Mouse (Mus musculus): ENCODE measurements around the gene Tpst2.
A peak's percentile ranks its signal among the peaks of the same experiment; 100 is the strongest.
"Not testable (repeated sequence)": the region's sequence is repeated elsewhere in the genome, so short reads cannot be mapped to it uniquely, and the experiment has no call there.

Gene Tpst2

DNA sequence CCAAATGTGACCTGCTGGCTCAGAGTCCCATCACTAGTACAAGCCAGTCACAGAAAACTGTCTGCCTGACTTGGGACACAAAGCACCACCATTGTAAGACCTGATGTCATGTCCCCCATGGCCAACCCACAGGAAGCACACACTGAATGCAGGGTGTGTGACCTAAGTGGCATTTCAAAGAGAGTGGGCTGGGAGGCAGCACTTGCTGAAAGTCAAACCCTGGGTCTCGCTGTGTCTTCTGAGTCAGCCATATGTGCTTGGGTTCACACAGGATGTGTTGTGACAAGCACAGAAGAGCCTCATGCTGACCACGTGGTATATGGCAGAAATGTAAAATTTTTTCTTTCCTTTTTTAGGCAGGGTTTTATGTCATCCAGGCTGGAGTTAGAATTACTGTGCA is 20.8 kb downstream of the Tpst2 start:
- DNase-seq (ENCODE audit: low spot score in 2 of 2), result no peak

DNA sequence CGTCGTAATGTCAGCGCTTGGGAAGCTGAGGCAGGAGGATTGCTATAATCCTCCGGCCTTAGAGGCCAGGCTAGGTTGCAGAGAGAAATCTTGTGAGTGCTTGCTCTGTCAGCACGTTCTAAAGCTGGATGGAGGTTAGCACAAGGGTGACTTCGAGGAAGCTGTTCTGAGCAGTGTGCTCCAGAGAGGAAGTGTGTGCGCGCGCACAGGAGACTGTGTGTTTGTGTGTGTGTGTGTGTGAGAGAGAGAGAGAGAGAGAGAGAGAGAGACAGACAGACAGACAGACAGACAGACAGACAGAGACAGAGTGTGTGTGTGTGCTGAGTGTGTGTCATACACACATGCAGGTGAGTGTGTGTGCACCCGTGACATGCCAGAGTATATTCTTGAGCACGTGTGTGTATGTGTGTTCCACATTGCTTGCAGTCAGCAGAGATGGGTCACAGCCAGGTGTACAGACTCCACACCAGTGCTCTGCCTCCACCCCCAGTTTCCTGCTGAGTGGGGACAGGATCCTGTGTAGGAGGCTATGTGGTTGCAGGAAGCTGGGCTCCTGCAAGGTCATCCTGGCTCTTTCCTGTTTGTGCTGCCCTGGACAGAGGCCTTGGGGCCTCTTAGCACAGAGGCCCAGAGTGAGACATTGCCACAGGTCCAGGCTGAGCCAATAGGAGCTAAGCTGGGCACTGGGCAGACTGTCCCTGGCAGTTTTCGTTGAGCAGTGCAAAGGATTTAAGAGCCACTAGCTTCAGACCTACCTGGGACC is 21.9 kb downstream of the Tpst2 start:
- no peak for DNase-seq (ENCODE audit: low spot score in 2 of 2)

DNA sequence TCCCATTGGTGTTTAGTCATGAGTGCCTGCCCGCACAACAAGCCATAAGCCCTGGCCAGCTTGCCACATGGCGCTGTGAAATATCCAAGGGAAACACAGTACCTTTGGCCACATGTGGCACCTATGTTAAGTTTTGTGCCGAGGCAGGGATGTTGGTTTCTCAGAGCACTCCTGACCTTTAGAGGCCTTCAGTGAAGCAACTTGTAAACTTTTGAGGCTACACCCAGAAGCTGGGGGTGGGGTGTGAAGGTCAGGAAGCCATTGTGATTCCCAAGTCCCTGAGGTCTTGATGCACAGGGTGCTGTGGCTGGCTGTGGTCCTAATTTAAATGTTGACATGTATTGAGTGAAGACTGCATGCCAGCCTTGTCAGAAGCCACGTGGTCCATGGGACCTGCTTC is 22.9 kb downstream of the Tpst2 start:
- DNase-seq (ENCODE audit: low spot score in 2 of 2), result no peak

- no peak for DNase-seq (ENCODE audit: low spot score in 2 of 2)
These were observed 23.6 kb downstream of the Tpst2 start for GRCm38 (mm10) chr5:112300112-112300511.

- DNase-seq (ENCODE audit: low spot score in 2 of 2), result no peak
These were observed 24.3 kb downstream of the Tpst2 start for GRCm38 (mm10) chr5:112300721-112301308.

- no peak for DNase-seq (ENCODE audit: low spot score in 2 of 2)
These were observed 25.2 kb downstream of the Tpst2 start for GRCm38 (mm10) chr5:112301694-112302093.

DNA sequence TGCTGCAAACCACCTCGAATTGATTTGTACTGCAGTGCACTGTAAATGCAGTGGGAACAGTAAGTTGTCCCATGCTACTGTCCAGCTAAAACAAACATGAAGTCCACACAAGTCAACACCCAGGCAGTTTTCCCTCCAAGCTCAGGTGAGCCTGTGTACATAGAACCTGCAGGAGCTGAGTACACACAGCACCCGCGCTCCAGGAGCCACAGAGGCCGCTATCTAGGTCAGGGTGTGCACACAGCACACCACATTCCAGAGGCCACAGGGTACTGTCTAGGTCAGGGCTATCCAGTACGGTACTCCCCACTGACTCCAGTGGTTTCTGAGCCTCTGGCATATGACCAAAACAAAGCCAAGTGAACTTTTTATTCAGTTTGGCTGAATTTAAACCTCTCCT is 25.8 kb downstream of the Tpst2 start:
- no peak for DNase-seq (ENCODE audit: low spot score in 2 of 2)

- DNase-seq (ENCODE audit: low spot score in 2 of 2), result no peak
These were observed 29.4 kb downstream of the Tpst2 start for GRCm38 (mm10) chr5:112305842-112306241.

- no peak for DNase-seq (ENCODE audit: low spot score in 2 of 2)
These were observed 36.9 kb downstream of the Tpst2 start for GRCm38 (mm10) chr5:112313222-112313885.

- no peak for DNase-seq (ENCODE audit: low spot score in 2 of 2)
These were observed 40.0 kb downstream of the Tpst2 start for GRCm38 (mm10) chr5:112316468-112316867.

GRCm38 (mm10) chr5:112317328-112317727 is 40.8 kb downstream of the Tpst2 start:
- no peak for DNase-seq (ENCODE audit: low spot score in 2 of 2)

- not testable (repeated sequence) for DNase-seq (ENCODE audit: low spot score in 2 of 2)
These were observed 42.9 kb downstream of the Tpst2 start for GRCm38 (mm10) chr5:112319343-112319742.

DNA sequence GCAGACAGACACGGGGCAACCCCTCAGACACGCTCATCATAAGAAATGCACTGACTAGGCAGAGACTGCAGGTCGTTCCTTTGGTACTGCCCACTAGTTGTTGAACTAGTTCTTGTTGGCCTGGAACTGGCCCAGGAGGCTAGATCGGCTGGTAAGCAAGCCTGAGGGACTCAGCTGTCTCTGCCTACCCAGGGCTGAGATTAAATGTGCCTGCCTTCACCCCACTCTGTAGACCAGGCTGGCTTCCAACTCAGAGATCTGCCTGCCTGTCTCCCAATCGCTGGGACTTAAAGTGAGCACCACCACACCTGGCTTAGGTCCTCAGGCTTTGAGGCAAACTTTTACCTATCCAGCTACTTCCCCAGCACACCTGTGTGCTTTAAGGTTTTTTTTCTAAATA is 43.9 kb downstream of the Tpst2 start:
- no peak for DNase-seq (ENCODE audit: low spot score in 2 of 2)

DNA sequence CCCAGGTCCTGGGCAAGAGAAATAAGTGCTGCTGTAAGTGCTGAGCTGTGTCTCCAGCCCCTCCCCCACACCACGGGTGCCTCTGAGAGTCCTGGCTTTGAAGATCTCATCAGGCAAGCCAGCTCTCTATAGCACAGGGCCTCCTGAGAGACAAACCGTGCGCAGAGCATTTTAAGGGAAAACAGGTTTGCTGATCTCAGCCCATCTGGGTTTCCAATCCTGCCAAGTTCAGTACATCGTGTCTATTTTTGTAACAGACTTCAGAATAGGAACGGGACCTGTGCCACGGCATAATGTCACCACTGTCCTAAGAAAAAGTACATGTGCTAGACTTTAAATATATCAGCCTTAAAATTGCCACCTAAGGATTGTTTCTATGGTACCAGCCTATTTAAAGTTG is 44.4 kb downstream of the Tpst2 start:
- no peak for DNase-seq (ENCODE audit: low spot score in 2 of 2)

GRCm38 (mm10) chr5:112321376-112321775 is 44.9 kb downstream of the Tpst2 start:
- DNase-seq (ENCODE audit: low spot score in 2 of 2), result no peak

GRCm38 (mm10) chr5:112323246-112323645 is 46.8 kb downstream of the Tpst2 start:
- DNase-seq (ENCODE audit: low spot score in 2 of 2), result no peak

- peak; percentile 60 to 72 for DNase-seq (ENCODE audit: low spot score in 2 of 2)
These were observed 48.4 kb downstream of the Tpst2 start for GRCm38 (mm10) chr5:112324637-112325545.

DNA sequence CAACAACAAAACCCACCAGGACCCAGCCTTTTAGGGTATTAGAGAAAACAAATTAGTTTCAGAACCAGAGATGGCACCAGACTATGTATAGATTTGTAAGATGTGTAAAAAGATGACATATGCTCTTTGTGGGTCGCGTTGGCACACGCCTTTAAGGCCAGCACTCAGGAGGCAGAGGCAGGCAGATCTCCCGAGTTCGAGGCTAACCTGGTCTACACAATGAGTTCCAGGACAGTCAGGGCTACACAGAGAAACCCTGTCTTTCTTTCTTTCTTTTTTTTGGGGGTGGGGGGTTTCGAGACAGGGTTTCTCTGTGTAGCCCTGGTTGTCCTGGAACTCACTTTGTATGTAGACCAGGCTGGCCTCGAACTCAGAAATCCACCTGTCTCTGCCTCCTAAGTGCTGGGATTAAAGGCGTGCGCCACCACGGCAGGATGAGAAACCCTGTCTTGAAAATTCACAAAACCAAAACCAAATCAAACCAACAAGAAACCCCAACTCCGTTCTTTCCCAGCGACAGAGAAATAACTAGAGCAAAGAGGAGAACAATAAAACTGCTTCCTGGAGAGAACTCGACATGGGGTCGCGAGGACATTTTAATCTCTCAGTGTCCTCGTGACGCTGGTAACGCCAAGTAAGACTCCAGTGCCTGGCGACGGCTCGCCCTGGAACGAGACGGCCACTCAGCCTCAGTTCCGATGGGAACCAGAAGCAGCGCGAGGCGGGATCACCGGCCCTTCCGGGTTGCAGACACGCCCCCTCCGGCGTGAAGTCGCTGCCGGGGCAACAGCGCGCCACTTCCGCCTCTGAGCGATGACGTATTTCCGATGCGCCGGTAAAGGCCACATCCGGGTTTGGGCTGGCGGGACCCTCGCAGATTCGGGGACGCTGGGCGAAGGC is 49.3 kb downstream of the Tpst2 start, which contains the start of gene Tfip11:
Tfip11 (plus strand) TSS at position 813 of the 900 bp plus-strand sequence.
- DNase-seq (ENCODE audit: low spot score in 2 of 2), result peak; percentile 90 to 95

DNA sequence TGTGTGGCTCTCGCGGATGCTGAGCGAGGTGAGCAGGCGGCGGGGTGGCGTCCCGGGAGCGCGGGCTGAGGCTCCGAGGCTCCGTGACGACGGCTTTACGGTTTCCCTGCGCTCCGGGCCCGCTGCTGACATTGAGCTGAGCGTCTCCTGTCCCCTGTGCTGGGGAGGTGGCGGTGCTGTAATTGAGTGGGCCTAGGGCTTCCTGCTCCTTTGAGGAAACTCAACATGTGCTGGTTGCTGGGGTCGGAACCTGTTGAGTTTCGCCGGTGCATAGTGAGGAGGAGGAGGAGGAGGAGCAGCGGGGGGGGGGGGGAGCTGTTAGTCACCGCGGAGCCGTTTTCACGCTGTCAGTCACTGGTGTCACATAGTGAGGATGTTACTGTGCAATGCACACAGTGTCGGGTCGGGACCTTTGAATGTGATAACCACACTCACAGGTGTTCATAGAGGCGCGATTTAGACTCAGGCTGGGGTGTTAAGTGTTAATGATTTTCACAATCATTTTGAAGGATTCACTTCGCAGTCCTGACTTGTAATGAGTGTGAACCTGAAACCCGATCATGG is 50.0 kb downstream of the Tpst2 start:
- no peak for DNase-seq (ENCODE audit: low spot score in 2 of 2)

DNA sequence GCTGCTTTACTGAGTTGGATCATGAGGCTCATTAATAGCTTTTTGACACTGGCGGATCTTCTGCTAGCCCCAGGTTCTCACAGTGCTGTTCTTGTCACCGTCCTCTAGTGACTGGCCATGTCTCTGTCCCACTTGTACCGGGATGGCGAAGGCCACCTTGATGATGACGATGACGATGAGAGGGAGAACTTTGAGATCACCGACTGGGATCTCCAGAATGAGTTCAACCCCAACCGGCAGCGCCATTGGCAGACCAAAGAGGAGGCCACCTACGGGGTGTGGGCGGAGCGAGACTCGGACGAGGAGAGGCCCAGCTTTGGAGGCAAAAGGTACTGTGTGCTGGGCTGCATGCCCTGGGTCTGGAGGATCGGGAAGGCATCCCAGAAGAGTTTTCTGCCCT is 51.4 kb downstream of the Tpst2 start:
- no peak for DNase-seq (ENCODE audit: low spot score in 2 of 2)

Measured in spleen, postnatal 4 days (tissue).